Mouse (Mus musculus): ENCODE results near the gene Mvb12a. TPM values are rescaled to one million over a fixed set of nuclear protein-coding genes. Genes with fewer than 3 reads are reported as not detected.

The Mvb12a gene
- polyA plus RNA-seq, 2 experiments from 2014 or later: 45.1 to 58.2 TPM

- ATAC-seq: no peak
These were observed 24.9 kb downstream of the Mvb12a start for GRCm38 (mm10) chr8:71567587-71567986.

GRCm38 (mm10) chr8:71568387-71568937 lies 25.7 kb downstream of the Mvb12a start, which contains the start of gene Slc27a1:
TSS of gene Slc27a1 (plus strand) at chr8:71568882.
- ATAC-seq: no peak

GRCm38 (mm10) chr8:71568941-71569340 lies 26.2 kb downstream of the Mvb12a start:
- ATAC-seq: no peak

GRCm38 (mm10) chr8:71569366-71570290 lies 26.9 kb downstream of the Mvb12a start:
- ATAC-seq: peak; percentile 50

GRCm38 (mm10) chr8:71570291-71570954 lies 27.7 kb downstream of the Mvb12a start:
- peak; percentile 86 for ATAC-seq

- no peak for ATAC-seq
These were observed 29.4 kb downstream of the Mvb12a start for GRCm38 (mm10) chr8:71572077-71572476.

- ATAC-seq: no peak
These were observed 30.3 kb downstream of the Mvb12a start for GRCm38 (mm10) chr8:71572847-71573633.

- no peak for ATAC-seq
These were observed 31.7 kb downstream of the Mvb12a start for GRCm38 (mm10) chr8:71574426-71574825.

GRCm38 (mm10) chr8:71575020-71575419 lies 32.3 kb downstream of the Mvb12a start:
- ATAC-seq: no peak

- ATAC-seq: no peak
These were observed 35.2 kb downstream of the Mvb12a start for GRCm38 (mm10) chr8:71577856-71578387.

- no peak for ATAC-seq
These were observed 36.3 kb downstream of the Mvb12a start for GRCm38 (mm10) chr8:71579009-71579408.

GRCm38 (mm10) chr8:71579476-71579875 lies 36.8 kb downstream of the Mvb12a start:
- no peak for ATAC-seq

- ATAC-seq: no peak
These were observed 37.5 kb downstream of the Mvb12a start for GRCm38 (mm10) chr8:71580201-71580600.

GRCm38 (mm10) chr8:71586891-71587290 lies 44.2 kb downstream of the Mvb12a start:
- ATAC-seq: no peak

- ATAC-seq: no peak
These were observed 46.0 kb downstream of the Mvb12a start for GRCm38 (mm10) chr8:71588762-71589161.

- no peak for ATAC-seq
These were observed 48.3 kb downstream of the Mvb12a start for GRCm38 (mm10) chr8:71591017-71591416.

GRCm38 (mm10) chr8:71591471-71592373 lies 49.0 kb downstream of the Mvb12a start, which contains the start of gene Pgls:
TSS of gene Pgls (plus strand) at chr8:71592176.
- ATAC-seq: peak; percentile 84

- peak; percentile 43 for ATAC-seq
These were observed 49.9 kb downstream of the Mvb12a start for GRCm38 (mm10) chr8:71592374-71593170.

- no peak for ATAC-seq
These were observed 51.0 kb downstream of the Mvb12a start for GRCm38 (mm10) chr8:71593556-71594323.

All from CD4-positive, CD25-positive, alpha-beta regulatory T cell, adult 4 months (primary cell).